Mouse (Mus musculus) ES-Bruce4 (cell line): Measurements from ENCODE around the gene Ehf. TPM values are rescaled to one million over a fixed set of nuclear protein-coding genes. Genes with fewer than 3 reads are reported as not detected.

Source experiments
- H3K27ac ChIP-seq: 2 replicates; pipeline ENCODE4 v1.5.1; 2012; ENCODE audit warnings: low read length, inconsistent platforms; ENCODE audit not compliant: insufficient read depth
- H3K27me3 ChIP-seq: 2 replicates; pipeline ENCODE4 v1.6.1; 2012; ENCODE audit warnings: mild to moderate bottlenecking, low read length, inconsistent platforms; ENCODE audit not compliant: control insufficient read depth, poor library complexity, insufficient read depth, severe bottlenecking
- H3K36me3 ChIP-seq: 2 replicates; pipeline ENCODE4 v1.6.1; 2012; ENCODE audit warnings: inconsistent platforms, mild to moderate bottlenecking, low read length, moderate library complexity; ENCODE audit not compliant: control insufficient read depth, poor library complexity, insufficient read depth, severe bottlenecking
- H3K4me1 ChIP-seq: one replicate; pipeline ENCODE4 v1.8.1; 2011; ENCODE audit warnings: low read length; ENCODE audit not compliant: control insufficient read depth, insufficient read depth
- H3K4me3 ChIP-seq: 2 replicates; pipeline ENCODE4 v1.5.1; 2011; ENCODE audit warnings: low read depth, mild to moderate bottlenecking, low read length
- H3K9ac ChIP-seq: 2 replicates; pipeline ENCODE4 v1.6.1; 2012; ENCODE audit warnings: low read depth, mild to moderate bottlenecking, inconsistent platforms; ENCODE audit not compliant: poor library complexity, severe bottlenecking
- H3K9me3 ChIP-seq: replicated peaks from 2 replicates; pipeline ENCODE4 v1.6.1; 2012; ENCODE audit warnings: mild to moderate bottlenecking, low read length, inconsistent platforms; ENCODE audit not compliant: control insufficient read depth, poor library complexity, insufficient read depth, severe bottlenecking
- CTCF ChIP-seq: IDR thresholded peaks from one replicate; pipeline ENCODE4 v1.8.1; 2011; ENCODE audit warnings: low read depth, low read length
- EP300 ChIP-seq: IDR thresholded peaks from 2 replicates; pipeline ENCODE4 v1.6.1; 2011; ENCODE audit warnings: low read depth, low read length; ENCODE audit not compliant: insufficient read depth
- POLR2A ChIP-seq: IDR thresholded peaks from one replicate; pipeline ENCODE4 v1.8.1; 2011; ENCODE audit warnings: low read length; ENCODE audit not compliant: insufficient read depth
- polyA plus RNA-seq: library from polyadenylated mRNA; stranded (reverse); fragments of >200 nt; gene quantifications from 2 replicates; pipeline ENCODE4 v1.2.4, GENCODE M21; 2011; ENCODE audit warnings: low read depth; ENCODE audit not compliant: missing spikeins, insufficient read depth, insufficient read length

Ehf gene
- polyA plus RNA-seq, 1 experiment: not detected

GRCm38 (mm10) chr2:103215801-103216200, 87.3 kb downstream of the Ehf start:
- TF ChIP-seq EP300: no peak
- no peak for TF ChIP-seq CTCF
- TF ChIP-seq POLR2A: no peak
- Histone ChIP-seq H3K4me1 (peaks cover 1% of the 10 kb centered on the region), H3K4me3 (no peak overlapping the region), H3K9ac (no peak overlapping the region), H3K36me3 (no peaks in the 10 kb centered on the region), H3K9me3 (no peaks in the 10 kb centered on the region), H3K27ac (no peak overlapping the region), H3K27me3 (no peaks in the 10 kb centered on the region)

- Histone ChIP-seq H3K9ac (no peak overlapping the region), H3K36me3 (no peaks in the 10 kb centered on the region), H3K27ac (no peak overlapping the region), H3K4me1 (peaks cover 1% of the 10 kb centered on the region), H3K27me3 (no peaks in the 10 kb centered on the region), H3K9me3 (no peaks in the 10 kb centered on the region), H3K4me3 (no peak overlapping the region)
- TF ChIP-seq CTCF (no peak), POLR2A (no peak), EP300 (no peak)
Observed at GRCm38 (mm10) chr2:103214861-103215260, 88.2 kb downstream of the Ehf start.

GRCm38 (mm10) chr2:103213547-103213946, 89.5 kb downstream of the Ehf start:
- Histone ChIP-seq H3K4me1 (peaks cover 1% of the 10 kb centered on the region), H3K9ac (no peak overlapping the region), H3K9me3 (no peaks in the 10 kb centered on the region), H3K27me3 (no peaks in the 10 kb centered on the region), H3K36me3 (no peaks in the 10 kb centered on the region), H3K27ac (no peak overlapping the region), H3K4me3 (no peak overlapping the region)
- no peak for TF ChIP-seq EP300
- TF ChIP-seq CTCF: no peak
- TF ChIP-seq POLR2A: no peak

Other genes starting within 250 kb of the Ehf start
- gene Pdhx, start 229.8 kb downstream of the Ehf start, polyA plus RNA-seq: 16.7 and 19.5 TPM in 2 replicates
- 18.6 TPM in 2 replicates for gene Apip, start 229.6 kb downstream of the Ehf start, polyA plus RNA-seq
- 0.27 TPM in 1 of 2 replicates, not detected in the other for gene Elf5, start 108.4 kb upstream of the Ehf start, polyA plus RNA-seq
- 103 and 105 TPM in 2 replicates for gene Cat, start 181.9 kb upstream of the Ehf start, polyA plus RNA-seq